Mouse (Mus musculus) ZHBTc4 (cell line): ENCODE data around the gene Upk2.
"Not testable (repeated sequence)": the region's sequence is repeated elsewhere in the genome, so short reads cannot be mapped to it uniquely, and the experiment has no call there.

Source experiments
- DNase-seq: peaks from one replicate; pipeline ENCODE4 v3.0.0-alpha.2; 2011; ENCODE audit warnings: low read depth, low spot score

The Upk2 gene

DNA sequence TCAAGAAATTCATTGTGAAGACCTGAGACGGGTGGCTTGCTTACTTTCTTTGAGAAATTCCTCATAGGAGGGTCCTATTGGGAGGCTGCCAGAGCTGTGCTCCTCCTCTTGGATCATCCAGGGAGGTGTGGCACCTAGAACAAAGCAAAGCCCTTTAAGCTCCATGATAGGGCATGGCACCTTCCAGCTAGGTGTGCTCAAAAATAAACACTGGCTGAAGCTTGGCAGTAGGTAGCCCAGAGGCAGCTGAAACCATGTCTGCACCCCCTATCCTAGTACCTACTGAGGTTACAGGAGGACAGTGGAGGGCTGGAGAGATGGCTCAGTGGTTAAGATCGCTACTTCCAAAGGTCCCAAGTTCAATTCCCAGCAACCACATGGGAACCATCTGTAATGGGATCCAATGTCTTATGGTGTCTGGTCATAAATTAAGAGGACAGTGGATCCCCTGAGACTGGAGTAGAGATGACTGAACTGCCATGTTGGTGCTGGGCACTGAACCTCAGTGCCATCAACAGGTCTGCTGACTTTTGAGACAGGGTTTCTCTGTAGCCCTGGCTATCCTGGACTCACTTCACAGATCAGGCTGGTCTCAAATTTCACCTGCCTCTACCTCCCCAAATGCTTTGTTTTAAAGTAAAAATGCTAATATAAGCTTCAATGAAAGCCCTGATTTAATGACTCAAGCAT is 44.0 kb downstream of the Upk2 start:
- DNase-seq: peak; percentile 75

- DNase-seq: not testable (repeated sequence)
Observed at GRCm38 (mm10) chr9:44408693-44409092, 46.1 kb downstream of the Upk2 start.

- no peak for DNase-seq
Observed at GRCm38 (mm10) chr9:44407752-44408097, 47.1 kb downstream of the Upk2 start.

- DNase-seq: peak; percentile 96
Observed at GRCm38 (mm10) chr9:44406906-44407751, 47.6 kb downstream of the Upk2 start, which contains the start of the genes Rps25 and Trappc4. TSS of gene Rps25 (plus strand) at chr9:44407139. TSS of gene Trappc4 (minus strand) at chr9:44407600.

DNA sequence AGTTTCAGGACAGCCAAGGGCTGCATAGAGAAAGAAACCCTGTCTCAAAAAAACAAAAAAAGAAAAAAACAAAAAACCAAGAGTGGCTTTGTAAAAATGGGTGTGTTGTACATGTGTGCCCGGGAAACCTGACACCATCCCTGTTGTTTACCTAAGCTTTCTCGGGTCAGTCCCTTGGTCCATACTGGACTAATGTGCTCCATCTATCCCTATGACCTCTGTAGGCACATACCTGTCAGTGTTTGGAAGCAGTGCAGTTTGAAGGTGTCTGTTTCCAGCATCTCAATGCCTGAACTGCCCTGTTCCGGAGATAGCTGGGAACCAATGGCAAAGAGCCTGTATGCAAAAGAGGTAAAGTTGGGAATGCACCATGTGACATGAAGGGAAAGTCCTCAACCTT is 49.8 kb downstream of the Upk2 start:
- DNase-seq: no peak
